Mouse (Mus musculus): ENCODE results near the gene Nol10.

DNA sequence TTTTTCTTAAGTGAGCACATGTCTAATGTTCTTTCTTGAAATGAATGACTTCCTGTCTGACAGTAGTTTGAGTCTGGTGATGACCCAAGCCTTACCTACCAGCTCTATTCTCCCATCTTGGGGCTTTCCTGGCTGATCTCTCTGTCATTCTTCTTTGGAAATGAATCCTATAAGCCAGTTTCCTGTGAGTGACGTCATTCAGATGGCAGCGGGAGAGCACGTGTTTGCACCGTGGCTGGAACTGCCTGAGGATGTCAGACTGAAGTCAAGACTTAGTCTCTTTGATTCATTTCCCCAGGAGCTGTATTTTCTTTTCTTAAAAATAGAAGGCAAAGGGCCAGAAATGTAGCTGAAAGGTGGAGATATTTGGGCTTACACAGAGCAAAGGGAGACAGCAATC lies 42.3 kb downstream of the Nol10 start:
- no peak for TF ChIP-seq CTCF (IDR thresholded peaks at IDR 0.05; ENCODE audit: low read depth)
- TF ChIP-seq EP300 (optimal IDR thresholded peaks at IDR 0.05) = no peak

All from stomach, postnatal 0 days (tissue).